Mouse (Mus musculus) right cerebral cortex, postnatal 25 days (tissue): ENCODE measurements around the gene Crygn.
"Not testable (repeated sequence)": the region's sequence is repeated elsewhere in the genome, so short reads cannot be mapped to it uniquely, and the experiment has no call there.

Experiments used
- DNase-seq: peaks from one replicate; pipeline ENCODE4 v3.0.0; 2022

The Crygn gene

GRCm38 (mm10) chr5:24757816-24758215, at the start of gene Crygn:
Crygn (minus strand) TSS chr5:24758008.
- no peak for DNase-seq

DNA sequence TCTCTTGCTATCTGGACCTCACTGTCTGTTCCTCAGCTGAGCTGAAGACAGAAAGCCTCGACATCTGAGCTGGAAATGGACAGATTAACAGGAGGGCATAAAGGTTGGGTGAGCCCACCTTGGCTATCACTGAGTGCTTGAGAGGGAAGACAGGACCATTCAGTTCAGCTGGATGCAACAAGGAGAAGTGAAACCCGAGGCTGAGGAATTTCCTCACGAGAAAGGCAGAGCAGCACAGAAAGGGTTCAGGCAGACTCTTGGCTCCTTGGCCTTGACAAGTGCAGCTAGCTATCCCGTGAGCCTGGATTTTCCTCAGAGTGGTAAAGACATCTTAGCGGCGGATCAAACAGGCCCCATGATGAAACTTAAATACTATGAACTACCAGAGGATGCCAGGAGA, 47.4 kb upstream of the Crygn start:
- DNase-seq: no peak

GRCm38 (mm10) chr5:24804661-24805060, 46.9 kb upstream of the Crygn start:
- no peak for DNase-seq

DNA sequence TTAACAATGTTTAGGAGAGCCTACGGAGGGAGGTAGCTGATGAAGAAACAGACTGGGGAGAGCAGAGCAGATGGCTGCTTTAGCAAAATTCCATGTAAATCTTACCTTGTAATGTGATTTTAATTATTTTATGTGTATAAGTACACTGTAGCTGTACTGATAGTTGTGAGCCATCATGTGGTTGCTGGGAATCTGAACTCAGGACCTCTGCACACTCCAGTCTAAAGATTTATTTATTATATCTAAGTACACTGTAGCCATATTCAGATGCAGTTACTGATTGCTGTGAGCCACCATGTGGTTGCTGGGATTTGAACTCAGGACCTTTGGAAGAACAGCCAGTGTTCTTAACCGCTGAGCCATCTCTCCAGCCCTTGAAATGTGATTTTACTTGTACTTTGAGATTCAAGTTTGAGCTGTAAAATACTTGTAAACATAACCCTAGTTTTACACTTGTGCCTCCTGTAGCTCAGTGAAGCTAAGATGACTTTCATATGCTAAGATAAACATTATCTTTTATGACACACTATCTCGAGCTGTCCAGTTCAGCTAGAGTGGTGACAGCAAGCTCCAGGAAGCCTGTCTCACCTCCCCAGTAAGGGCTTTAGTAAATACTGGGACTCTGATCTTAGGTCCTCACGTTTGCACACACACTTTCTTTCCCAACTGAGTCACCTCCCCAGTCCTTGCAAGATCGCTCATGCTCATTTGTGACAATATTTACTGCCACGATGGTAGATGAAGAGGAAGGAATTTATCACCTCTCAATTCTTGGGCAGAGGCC, 44.2 kb upstream of the Crygn start:
- DNase-seq: no peak

GRCm38 (mm10) chr5:24800416-24800815, 42.6 kb upstream of the Crygn start:
- no peak for DNase-seq

DNA sequence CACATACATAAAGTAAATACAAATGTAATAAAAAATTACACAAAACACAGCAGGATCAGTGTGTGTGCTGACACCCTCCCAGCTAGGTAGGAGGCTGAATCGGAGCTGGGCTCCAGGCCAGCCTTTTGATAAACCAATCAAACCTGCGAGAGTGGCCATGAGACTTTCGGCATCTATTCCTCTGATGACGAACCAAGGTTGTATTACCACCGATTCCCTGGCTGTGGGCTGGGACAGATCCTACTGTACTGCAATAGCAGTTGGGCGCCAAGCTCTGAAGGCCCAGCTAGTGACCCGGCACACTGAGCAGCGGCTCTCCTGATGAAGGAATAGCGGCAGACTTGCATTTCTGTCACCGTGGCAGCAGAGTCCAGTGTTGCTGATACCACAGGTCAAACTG, 40.8 kb upstream of the Crygn start:
- no peak for DNase-seq

DNA sequence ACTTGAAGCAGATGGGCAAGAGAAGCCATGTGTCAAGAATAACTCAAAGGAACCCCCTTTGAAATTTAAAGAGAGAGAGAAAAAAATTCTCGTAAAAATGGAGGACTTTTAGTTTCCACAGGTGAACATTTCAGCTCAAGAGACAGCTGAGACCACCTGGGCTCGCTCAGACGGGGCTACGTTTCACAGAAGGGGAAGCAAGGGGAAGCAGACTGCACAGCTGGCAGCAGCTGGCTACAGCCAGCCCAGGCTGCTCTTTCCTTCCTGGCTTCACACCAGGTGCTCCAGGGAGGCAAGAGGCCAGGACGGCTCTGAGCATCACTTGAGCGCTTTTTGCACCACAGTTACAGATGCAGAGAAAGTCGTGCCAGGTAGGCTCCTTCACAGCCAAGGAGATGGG, 40.0 kb upstream of the Crygn start:
- DNase-seq: no peak

- no peak for DNase-seq
Observed at GRCm38 (mm10) chr5:24792961-24793360, 35.2 kb upstream of the Crygn start.

GRCm38 (mm10) chr5:24782957-24783356, 25.1 kb upstream of the Crygn start:
- DNase-seq: no peak

DNA sequence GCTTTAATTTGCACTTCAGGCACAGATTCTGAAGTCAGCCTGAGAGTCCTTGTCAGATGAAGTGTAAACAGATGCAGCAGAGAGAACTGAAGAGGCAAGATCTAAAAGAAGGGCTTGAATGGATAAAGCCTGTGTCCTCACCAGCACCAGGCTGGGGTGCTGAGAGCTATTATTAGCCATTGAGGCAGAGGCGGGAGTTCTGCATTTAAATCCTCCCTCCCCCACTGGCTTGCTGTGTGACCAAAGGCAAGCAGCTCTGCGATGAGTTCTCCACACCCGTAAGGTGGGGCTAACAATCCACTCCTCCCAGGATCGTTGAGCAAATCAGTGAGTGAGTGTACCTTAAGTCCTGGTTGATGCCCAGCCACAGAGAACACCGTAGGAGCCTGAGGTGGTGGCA, 23.2 kb upstream of the Crygn start:
- peak; percentile 38 for DNase-seq

DNA sequence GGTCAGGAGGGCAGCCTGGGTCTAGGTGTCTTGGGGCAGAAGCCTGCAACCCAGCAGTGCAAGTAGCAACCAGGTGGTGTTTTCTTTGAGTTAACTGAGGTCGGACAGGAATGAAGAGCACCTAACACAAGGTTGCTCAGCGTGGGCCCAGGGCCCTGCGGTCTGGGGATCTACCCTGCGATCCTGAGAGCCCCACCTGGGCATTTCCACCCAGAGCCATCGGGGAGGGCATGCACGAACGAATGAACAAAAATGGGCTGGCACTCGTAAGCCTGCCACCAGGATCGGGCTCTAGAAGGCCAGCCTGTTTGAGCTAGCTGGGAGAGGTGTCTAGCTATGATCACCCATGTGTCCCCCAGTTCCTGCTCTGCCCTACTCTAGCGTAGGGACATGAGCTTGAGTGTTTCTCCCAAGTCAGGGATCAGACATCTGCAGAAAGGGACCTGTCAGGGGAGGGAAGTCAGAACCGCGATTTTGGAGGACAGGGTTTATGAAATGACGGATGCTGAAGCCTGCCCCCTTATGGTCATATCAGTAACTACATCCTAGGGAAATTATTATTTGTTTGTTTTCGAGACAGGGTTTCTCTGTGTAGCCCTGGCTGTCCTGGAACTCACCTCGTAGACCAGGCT, 22.2 kb upstream of the Crygn start:
- DNase-seq: no peak

DNA sequence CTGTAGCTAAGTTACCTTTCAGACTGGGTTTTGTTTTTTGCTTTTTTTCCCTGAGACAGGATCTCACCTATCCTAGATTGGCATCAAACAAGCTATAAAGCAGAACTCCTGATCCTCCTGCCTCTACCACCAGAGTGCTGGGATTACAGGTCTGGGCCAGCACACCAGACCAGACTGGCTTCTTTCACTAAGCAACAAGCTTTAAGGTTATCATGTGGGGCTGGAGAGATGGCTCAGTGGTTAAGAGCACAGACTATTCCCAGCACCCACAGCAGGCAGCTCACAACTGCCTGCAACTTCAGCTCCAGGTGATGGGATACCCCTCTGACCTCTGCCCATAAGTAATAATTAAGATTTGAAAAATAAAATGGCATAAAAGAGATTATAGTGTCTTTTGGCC, 21.5 kb upstream of the Crygn start:
- no peak for DNase-seq

- DNase-seq: no peak
Observed at GRCm38 (mm10) chr5:24778843-24779140, 21.0 kb upstream of the Crygn start.

GRCm38 (mm10) chr5:24778082-24778842, 20.5 kb upstream of the Crygn start:
- DNase-seq: no peak

DNA sequence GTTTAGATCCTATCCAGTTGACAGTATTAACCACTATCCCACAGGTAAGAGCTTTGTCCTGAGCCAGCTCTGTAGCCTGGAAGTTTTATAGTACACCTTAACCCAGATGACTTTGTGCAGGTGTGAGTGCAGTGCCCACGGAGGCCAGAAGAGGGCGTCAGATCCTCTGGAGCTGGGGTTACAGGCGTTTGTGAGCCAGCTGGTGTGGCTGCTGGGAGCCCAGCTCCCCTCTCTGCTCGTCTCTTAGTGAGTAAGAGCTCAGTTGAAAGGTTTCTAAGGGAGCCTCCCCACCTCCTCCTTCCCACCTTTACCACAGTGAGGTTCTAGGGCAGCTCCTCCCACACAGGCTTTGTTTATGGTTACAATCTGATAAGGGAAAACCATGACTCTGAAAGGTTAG, 18.9 kb upstream of the Crygn start:
- no peak for DNase-seq

GRCm38 (mm10) chr5:24774549-24774948, 16.7 kb upstream of the Crygn start:
- DNase-seq: not testable (repeated sequence)

- DNase-seq: no peak
Observed at GRCm38 (mm10) chr5:24756931-24757330, 877 bp downstream of the Crygn start.

DNA sequence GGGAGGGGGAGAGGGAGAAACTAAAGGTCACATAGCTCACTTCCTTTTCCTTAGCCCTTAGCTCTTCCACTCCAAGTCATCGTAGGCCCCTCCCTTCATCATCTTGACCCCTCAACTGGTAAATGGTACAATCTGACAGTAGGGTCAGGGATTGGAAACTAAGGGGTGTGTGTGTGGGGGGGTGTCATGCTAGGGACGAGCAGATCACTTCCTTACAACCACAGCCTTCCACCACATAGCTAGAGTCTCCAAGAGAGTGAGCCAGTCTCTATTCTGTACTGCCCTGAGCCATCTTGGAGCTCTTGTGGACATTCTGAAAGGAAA, 5.7 kb downstream of the Crygn start:
- no peak for DNase-seq

GRCm38 (mm10) chr5:24751305-24752174, 6.3 kb downstream of the Crygn start:
- no peak for DNase-seq

DNA sequence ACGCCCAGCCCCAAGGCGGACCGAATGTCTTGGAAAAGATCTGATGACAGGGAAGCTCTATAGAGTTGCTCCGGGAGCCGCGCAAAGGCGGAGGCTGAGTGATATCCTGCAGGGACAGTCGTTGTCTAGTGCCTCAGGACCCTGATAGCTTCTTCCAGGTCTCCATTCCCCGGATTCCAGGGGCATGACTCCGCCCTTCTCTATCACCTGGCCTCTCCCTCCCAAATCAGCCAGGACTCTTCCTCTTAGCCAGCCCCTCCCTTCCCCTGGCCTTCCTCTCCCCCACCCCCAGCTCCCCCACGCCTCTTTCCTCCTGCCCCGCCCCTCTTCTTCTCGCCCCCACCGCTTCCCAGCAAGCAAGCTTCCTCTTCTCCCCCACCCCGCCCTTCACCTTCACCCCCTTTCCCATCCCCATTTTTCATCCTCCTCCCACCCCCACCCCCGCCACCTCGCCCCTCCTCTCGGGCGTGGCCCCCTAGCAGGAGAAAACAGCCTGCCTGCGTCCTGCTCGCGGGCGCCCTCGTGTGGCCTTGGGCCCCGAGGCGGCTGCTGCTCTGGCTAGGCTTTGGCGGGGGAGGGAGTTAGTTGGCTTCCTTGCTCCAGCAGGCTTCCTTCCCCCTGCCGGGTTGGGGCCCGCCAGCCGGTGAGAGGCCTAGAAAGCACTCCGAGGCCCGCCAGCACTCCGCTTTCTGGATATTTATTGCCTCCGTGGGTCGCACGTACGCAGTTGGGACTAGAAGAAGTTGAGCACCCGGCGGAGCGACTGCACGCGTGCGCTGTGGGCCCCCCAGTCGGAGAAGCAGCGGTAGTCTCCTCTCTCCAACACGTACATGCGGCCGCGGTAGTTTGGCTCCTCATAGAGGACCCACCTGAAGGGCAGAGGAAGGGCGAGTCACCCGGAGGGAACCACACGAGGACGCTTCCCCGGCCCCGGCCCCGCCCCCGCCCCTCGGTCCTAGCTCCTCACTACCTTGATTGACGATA, 7.2 kb downstream of the Crygn start:
- DNase-seq: peak; percentile 85

- no peak for DNase-seq
Observed at GRCm38 (mm10) chr5:24749731-24750130, 8.1 kb downstream of the Crygn start.

GRCm38 (mm10) chr5:24747533-24747932, 10.3 kb downstream of the Crygn start:
- no peak for DNase-seq
